Mouse (Mus musculus) left cerebral cortex, postnatal 36 days (tissue): ENCODE results near the gene Retsat. TPM values are rescaled to one million over a fixed set of nuclear protein-coding genes. Genes with fewer than 3 reads are reported as not detected.
A peak's percentile ranks its signal among the peaks of the same experiment; 100 is the strongest.

ENCODE experiments used
- DNase-seq, 2 experiments: peaks; one replicate each; pipeline ENCODE4 v3.0.0; 2021 to 2022; ENCODE audit warnings: low spot score in 2 of 2, mixed read lengths in 1 of 2
- intact Hi-C: fragments of 180-260 bp; cut with DNase I; formaldehyde crosslinking; loops from one replicate; pipeline ENCODE4 v1.15.1; 2025
- total RNA-seq, 2 experiments: library from RNA; stranded (reverse); gene quantifications; 2 replicates each; pipeline ENCODE4 v1.2.3; 2021

The Retsat gene
- total RNA-seq: 10 to 100 TPM; 52.2 to 53.9 TPM

DNA sequence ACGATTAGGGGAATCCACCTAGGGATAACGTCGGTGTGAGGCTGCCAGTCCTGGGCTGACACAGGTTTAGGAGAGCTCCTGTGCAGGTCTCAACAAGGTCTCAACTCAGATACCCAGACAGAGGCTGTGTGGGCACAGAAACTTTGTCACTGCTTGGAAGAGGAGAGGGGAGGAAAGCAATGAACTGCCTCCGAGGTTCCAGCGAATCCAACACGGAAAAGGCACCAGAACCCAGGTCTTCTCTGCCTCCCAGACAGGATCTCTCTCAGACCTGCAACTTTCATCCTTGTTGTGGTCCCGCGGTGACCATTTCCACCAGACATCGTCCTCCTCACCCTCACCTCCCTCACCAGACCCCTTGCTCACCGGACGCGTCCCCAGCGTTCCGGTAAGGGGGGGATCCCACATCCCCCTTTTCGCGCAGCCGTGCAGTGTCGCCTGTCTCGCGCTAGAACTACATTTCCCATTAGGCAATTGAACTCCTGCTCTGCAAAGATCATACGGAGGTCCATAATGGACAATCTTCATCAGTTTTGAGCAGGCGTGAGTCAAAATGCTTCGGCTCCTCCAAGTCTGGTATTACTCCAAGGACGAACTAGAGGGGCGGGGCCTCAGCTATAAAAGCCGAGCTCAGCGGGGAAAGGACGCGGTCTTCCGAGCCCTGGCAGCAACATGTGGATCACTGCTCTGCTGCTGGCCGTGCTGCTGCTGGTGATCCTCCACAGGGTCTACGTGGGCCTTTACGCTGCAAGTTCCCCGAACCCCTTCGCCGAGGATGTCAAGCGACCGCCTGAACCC, at the start of gene Retsat, which contains the start of gene Elmod3:
Retsat (plus strand) TSS at position 520 of the 798 bp plus-strand sequence.
Elmod3 (minus strand) TSS at position 458 of the 798 bp plus-strand sequence.
- DNase-seq: peak; percentile 87 to 88
- intact Hi-C loops: loop anchor here (1.0 kb wide), 1 partner anchor 18 kb away; the partner anchor contains the start of gene Tgoln1

DNA sequence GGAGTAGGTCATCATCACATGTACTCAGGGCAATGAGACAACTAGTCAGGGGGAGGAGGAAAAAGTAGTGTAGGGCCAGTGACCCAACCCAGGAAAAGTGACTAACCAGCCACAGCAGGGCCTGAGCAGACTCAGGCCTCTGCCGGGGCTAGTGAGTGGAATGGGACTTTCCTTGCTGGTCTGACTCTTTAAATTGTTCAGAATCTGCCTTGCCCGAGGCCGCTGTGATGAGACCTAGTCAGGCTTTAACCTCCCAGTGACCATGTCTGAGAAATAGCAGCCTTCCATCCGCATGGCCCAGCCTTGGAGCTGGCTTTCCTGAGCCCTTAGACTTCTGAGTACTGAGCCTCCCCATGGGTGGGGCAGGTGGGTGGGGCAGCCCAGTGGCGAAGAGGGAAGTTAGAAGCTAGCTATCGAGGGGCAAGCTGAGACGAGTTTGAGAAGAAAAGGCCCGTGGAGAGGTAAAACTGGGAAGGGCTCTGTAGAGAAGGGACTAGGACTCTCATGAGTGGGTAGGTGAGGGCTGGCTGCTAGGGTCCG, 49.2 kb upstream of the Retsat start:
- DNase-seq: no peak
- intact Hi-C loops: no loop called here

DNA sequence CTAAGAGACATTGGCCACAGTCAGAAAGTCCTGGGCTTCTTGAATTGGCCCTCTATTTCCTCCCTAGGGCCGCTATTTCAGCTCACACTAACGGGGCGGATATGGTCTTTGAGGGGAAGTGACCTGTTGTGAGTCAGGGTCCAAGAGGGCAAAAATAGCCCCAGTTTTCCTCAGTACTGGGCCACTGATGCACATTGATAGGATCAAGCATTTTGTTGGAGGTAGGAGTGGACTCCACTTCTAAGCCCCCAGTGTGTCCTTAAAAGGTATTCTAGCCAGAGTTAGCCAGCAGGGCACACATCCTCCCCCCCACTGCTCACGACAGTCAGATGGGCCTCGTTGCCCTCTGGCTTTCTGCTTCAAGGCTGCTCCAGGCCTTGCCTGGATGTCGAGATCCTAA, 48.2 kb upstream of the Retsat start:
- no peak for DNase-seq
- intact Hi-C loops: no loop called here

GRCm38 (mm10) chr6:72550503-72551100, 47.7 kb upstream of the Retsat start:
- intact Hi-C loops: no loop called here

DNA sequence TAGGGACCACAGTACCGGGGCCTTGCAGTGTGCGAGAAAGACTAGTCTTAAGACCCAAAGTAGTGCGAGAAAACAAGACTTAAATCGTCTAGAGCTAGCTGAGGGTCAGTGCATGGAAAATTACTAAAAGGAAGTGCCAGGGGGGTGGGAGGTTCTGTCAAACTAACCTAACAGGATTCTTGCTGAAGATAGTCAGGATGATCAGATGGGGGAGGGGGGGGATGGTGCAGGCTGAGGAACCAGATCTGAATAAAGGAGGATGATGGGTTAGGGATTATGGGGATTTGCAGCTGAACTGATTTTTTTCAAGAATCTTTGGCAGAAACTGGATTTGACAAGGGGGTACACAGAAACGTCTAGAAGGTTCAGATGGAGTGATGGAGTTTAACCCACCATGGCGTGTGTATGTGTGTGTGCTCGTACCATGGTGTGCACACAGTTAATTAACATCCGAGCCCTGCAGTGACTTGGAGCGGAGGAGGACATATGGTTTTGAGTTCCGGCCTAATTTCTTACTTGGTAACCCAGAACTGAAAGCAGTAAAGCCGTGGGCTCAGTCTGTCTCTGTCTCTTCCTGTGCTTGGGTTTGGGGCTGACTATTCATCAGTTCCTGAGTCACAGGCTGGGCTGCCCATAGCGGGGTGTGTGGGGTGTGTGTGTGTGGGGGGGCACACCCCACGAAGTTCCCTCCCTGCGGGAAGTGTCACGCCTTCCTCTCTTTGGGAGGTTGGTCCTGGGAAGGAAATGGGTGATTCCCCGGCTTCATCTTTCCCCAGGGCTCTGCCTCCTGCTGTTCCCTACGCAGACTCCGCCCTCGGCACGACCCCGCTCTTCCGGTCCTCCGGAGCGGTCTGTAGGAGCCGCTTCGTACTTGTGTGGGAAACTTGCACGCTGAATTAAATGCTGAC, 45.9 kb upstream of the Retsat start:
- intact Hi-C loops: no loop called here
- DNase-seq: peak; percentile 49 to 67

More at GRCm38 (mm10) chr6:72550503-72551100, 47.7 kb upstream of the Retsat start:
- no peak for DNase-seq

- DNase-seq: no peak
- intact Hi-C loops: no loop called here
Observed at GRCm38 (mm10) chr6:72553079-72553412, 45.2 kb upstream of the Retsat start.

DNA sequence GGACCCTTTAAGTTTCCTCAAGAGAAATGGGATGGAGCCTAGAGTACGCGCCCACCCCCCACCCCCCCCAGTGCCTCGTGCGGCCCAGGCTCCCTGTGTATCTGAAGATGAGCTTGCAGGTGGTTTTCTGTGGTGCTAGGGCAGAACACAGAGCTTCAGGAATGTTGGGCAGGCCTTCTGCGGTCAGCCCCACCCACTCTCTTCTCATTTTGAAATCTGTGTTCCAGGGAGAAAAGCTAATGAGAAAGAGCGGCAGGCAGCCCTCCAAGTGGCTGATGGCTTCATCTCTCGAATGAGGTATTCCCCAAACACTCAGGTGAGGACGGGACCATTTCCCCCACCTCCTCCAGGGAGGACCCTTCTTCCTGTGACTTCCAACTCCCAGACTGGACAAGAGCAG, 37.5 kb upstream of the Retsat start:
- intact Hi-C loops: loop anchor here (2.0 kb wide), 1 partner anchor 24 kb away; no protein-coding TSS in a partner anchor
- DNase-seq: no peak

DNA sequence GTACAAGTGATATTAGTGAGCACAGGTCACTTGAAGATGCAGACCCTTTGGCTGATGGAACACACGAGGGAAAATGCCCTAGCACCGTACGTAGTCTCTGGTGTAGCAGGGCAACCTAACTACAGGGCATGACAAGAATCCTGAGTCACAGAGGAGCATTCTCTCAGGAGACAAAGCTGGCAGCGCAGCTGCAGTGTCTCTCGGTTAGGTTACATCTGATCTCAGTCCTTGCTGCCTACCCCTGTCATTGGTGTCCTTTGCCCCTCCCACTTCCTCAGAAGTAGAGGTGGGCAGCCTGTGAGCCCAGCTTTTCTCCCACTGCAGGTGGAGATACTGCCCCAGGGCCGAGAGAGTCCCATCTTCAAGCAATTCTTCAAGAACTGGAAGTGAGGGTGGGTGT, 35.8 kb upstream of the Retsat start:
- DNase-seq: no peak
- intact Hi-C loops: no loop called here

- DNase-seq: no peak
- intact Hi-C loops: no loop called here
Observed at GRCm38 (mm10) chr6:72562894-72563293, 35.4 kb upstream of the Retsat start.

- intact Hi-C loops: no loop called here
Observed at GRCm38 (mm10) chr6:72565506-72565905, 32.8 kb upstream of the Retsat start.

GRCm38 (mm10) chr6:72566044-72566443, 32.2 kb upstream of the Retsat start:
- DNase-seq: peak; percentile 73 to 86
- intact Hi-C loops: loop anchor here (1.0 to 2.0 kb wide), 2 partner anchors 32 to 137 kb away; no protein-coding TSS in a partner anchor

More at GRCm38 (mm10) chr6:72565506-72565905, 32.8 kb upstream of the Retsat start:
- DNase-seq: no peak

DNA sequence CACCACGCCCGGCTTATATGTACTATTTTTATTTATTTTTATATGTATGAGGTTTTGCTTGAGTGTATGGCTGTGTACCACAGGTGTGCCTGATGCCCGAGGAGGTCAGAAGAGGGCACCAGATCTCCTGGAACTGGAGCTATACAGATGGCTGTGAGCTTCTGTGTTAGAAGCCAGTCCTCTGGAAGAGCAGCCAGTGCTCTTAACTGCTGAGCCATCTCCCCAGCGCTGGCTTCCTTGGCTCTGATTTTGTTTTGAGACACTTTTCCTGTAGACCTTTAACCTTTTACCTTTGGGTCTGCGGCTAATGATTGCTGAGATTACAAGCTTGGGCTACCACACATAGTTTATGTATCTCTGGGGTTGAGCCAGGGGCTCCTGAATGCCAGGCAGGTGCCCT, 30.8 kb upstream of the Retsat start:
- no peak for DNase-seq
- intact Hi-C loops: loop anchor here (2.0 kb wide), 1 partner anchor 139 kb away; no protein-coding TSS in a partner anchor

DNA sequence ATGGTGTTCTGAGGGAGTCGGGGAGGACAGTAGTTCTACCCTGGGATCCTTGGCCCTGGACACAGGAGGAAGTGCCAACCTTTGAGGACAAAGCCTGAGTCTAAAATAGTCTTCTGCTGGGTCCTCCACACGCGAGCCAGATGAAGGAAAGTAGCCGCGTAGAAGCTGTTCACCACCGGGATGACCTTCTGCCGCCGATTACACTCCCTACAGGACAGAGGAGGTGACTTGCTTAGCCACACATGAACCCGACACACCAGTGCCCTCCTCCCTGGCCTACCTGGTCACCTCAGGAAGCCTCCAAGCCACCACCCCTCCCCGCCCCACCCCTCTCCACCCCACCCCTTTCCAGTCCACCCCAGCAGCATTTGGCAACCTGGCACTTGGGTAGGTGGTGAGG, 29.5 kb upstream of the Retsat start:
- intact Hi-C loops: no loop called here
- no peak for DNase-seq

- DNase-seq: no peak
- intact Hi-C loops: no loop called here
Observed at GRCm38 (mm10) chr6:72570644-72571397, 27.5 kb upstream of the Retsat start.

- no peak for DNase-seq
- intact Hi-C loops: no loop called here
Observed at GRCm38 (mm10) chr6:72571826-72572225, 26.4 kb upstream of the Retsat start.

DNA sequence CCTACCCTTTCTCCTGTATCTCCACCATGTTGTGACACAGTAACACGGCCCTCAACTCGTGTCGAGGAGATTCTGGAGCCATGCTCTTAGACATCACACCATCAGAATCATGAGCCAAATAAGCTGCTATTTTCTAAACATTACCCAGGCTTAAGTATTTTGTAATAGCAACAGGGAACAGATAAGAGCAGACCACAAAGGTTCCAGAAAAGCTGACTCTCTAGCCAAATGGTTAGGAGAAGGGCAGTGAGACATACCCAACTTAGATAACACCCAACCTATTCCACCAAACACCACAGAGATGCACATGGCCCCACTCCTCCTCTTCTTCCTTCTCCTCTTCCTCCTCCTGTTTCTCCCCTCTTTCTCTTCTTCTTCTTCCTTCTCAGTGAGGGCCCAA, 22.2 kb upstream of the Retsat start:
- no peak for DNase-seq
- intact Hi-C loops: no loop called here

GRCm38 (mm10) chr6:72581625-72582382, 16.5 kb upstream of the Retsat start:
- no peak for DNase-seq
- intact Hi-C loops: no loop called here

DNA sequence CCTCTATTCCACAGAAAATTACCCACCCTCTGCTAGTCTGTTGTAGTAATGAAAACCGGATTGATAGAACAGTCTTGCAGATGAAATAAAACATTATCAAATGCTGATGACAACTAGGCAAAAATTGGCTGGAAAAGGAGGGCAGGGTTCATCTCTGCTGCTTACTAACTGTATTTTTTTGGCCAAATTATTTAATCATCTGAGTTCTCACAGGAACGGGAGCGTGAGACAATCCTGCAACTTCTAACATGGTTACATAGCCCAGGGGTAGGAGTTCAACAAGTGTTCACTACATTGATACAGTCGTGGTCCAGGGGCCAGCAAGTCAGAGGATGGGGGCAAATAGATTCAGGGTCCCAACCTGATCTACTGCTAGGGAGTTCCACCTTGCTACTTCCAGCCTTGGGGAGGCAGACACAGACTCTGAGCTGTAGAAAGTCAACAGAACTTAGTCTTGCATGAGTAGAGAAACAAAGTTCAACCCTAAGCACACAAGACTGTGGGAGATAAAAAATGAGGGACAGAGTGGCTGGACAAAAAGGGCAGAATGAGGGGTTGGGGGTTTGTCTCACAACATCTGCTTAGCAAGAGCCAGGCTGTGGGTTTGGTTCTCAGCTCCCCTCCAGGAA, 14.9 kb upstream of the Retsat start:
- DNase-seq: no peak
- intact Hi-C loops: no loop called here
